Mouse (Mus musculus) brain, embryonic 14.5 days (tissue): ENCODE results near the gene Rhd.

ENCODE experiments used
- CTCF ChIP-seq: fragments of 200-500 bp; IDR thresholded peaks from 2 replicates; pipeline ENCODE4 v1.5.1; 2012; ENCODE audit warnings: inconsistent platforms, mild to moderate bottlenecking, moderate library complexity, borderline replicate concordance; ENCODE audit not compliant: insufficient read depth, insufficient read length; ENCODE audit errors: extremely low read depth
- POLR2A ChIP-seq: fragments of 200-500 bp; IDR thresholded peaks from 2 replicates; pipeline ENCODE4 v1.6.1; 2012; ENCODE audit warnings: mild to moderate bottlenecking, inconsistent platforms, borderline replicate concordance; ENCODE audit not compliant: poor library complexity, insufficient read depth, insufficient read length, severe bottlenecking; ENCODE audit errors: extremely low read depth

- no peak for TF ChIP-seq CTCF
- no peak for TF ChIP-seq POLR2A
Measured at GRCm38 (mm10) chr4:134850551-134850950, 13.8 kb upstream of the Rhd start.
